14 mouse cellular contexts compared by ENCODE assay signal in genomic region chr1:151198120-151198519, GRCm38 (mm10). TPM values are rescaled to one million over a fixed set of nuclear protein-coding genes. Genes with fewer than 3 reads are reported as not detected.
"Had no signal": no experiment of that assay in that cellular context is flagged by ENCODE, and none has a peak within 500 bp of the region (broad histone marks: within the 10 kb centered on the region; RNA-seq: fewer than 3 reads in every experiment).

Gene Gm47995, plus strand, starts transcription at chr1:151198448.

RNA-seq across cellular contexts. Expression of gene Gm47995, which starts in this region (rescaled TPM):
- total RNA-seq: layer of hippocampus, postnatal 25 days; left cerebral cortex, adult 2 months; left cerebral cortex, postnatal 14 days; midbrain, postnatal 0 days had no signal
- polyA plus RNA-seq: intestine, postnatal 0 days; kidney, embryonic 16.5 days; limb, embryonic 10.5 days; lung, embryonic 16.5 days; midbrain, embryonic 13.5 days; midbrain, postnatal 0 days; neural tube, embryonic 11.5 days; neural tube, embryonic 15.5 days; stomach, embryonic 14.5 days; thymus, adult 2 months; urinary bladder, adult 2 months had no signal
